Mouse (Mus musculus): Measurements from ENCODE around the gene Mgst2. TPM values are rescaled to one million over a fixed set of nuclear protein-coding genes. Genes with fewer than 3 reads are reported as not detected.

Gene Mgst2
- not detected for total RNA-seq (2021)
- long read RNA-seq, experiment 1, result 0 reads
- long read RNA-seq, experiment 2, result 0 reads

- DNase-seq (ENCODE audit: low spot score in 2 of 2), result no peak
Observed at GRCm38 (mm10) chr3:51660060-51660459, at the start of gene Mgst2. Mgst2 (plus strand) TSS chr3:51660360.

GRCm38 (mm10) chr3:51611972-51612371 lies 48.2 kb upstream of the Mgst2 start:
- peak; percentile 29 to 42 for DNase-seq (ENCODE audit: low spot score in 2 of 2)

- no peak for DNase-seq (ENCODE audit: low spot score in 2 of 2)
Observed at GRCm38 (mm10) chr3:51612398-51613356, 47.5 kb upstream of the Mgst2 start.

- no peak for DNase-seq (ENCODE audit: low spot score in 2 of 2)
Observed at GRCm38 (mm10) chr3:51614278-51614677, 45.9 kb upstream of the Mgst2 start.

- no peak for DNase-seq (ENCODE audit: low spot score in 2 of 2)
Observed at GRCm38 (mm10) chr3:51623956-51624355, 36.2 kb upstream of the Mgst2 start.

GRCm38 (mm10) chr3:51627741-51628140 lies 32.4 kb upstream of the Mgst2 start:
- no peak for DNase-seq (ENCODE audit: low spot score in 2 of 2)

- DNase-seq (ENCODE audit: low spot score in 2 of 2), result no peak
Observed at GRCm38 (mm10) chr3:51628977-51629376, 31.2 kb upstream of the Mgst2 start.

GRCm38 (mm10) chr3:51630746-51631145 lies 29.4 kb upstream of the Mgst2 start:
- no peak for DNase-seq (ENCODE audit: low spot score in 2 of 2)

- DNase-seq (ENCODE audit: low spot score in 2 of 2), result no peak
Observed at GRCm38 (mm10) chr3:51631971-51632370, 28.2 kb upstream of the Mgst2 start.

GRCm38 (mm10) chr3:51634451-51634850 lies 25.7 kb upstream of the Mgst2 start:
- no peak for DNase-seq (ENCODE audit: low spot score in 2 of 2)

GRCm38 (mm10) chr3:51635960-51636359 lies 24.2 kb upstream of the Mgst2 start:
- DNase-seq (ENCODE audit: low spot score in 2 of 2), result no peak

- no peak for DNase-seq (ENCODE audit: low spot score in 2 of 2)
Observed at GRCm38 (mm10) chr3:51636700-51637099, 23.5 kb upstream of the Mgst2 start.

- no peak for DNase-seq (ENCODE audit: low spot score in 2 of 2)
Observed at GRCm38 (mm10) chr3:51637326-51637725, 22.8 kb upstream of the Mgst2 start.

GRCm38 (mm10) chr3:51638260-51638659 lies 21.9 kb upstream of the Mgst2 start:
- no peak for DNase-seq (ENCODE audit: low spot score in 2 of 2)

GRCm38 (mm10) chr3:51645484-51645883 lies 14.7 kb upstream of the Mgst2 start:
- no peak for DNase-seq (ENCODE audit: low spot score in 2 of 2)

- DNase-seq (ENCODE audit: low spot score in 2 of 2), result no peak
Observed at GRCm38 (mm10) chr3:51646301-51646700, 13.9 kb upstream of the Mgst2 start.

- DNase-seq (ENCODE audit: low spot score in 2 of 2), result no peak
Observed at GRCm38 (mm10) chr3:51647356-51647755, 12.8 kb upstream of the Mgst2 start.

GRCm38 (mm10) chr3:51648037-51648664 lies 12.0 kb upstream of the Mgst2 start:
- DNase-seq (ENCODE audit: low spot score in 2 of 2), result peak; percentile 71 to 86

GRCm38 (mm10) chr3:51649426-51649825 lies 10.7 kb upstream of the Mgst2 start:
- DNase-seq (ENCODE audit: low spot score in 2 of 2), result no peak

GRCm38 (mm10) chr3:51649986-51650385 lies 10.2 kb upstream of the Mgst2 start:
- no peak for DNase-seq (ENCODE audit: low spot score in 2 of 2)

GRCm38 (mm10) chr3:51651149-51651548 lies 9.0 kb upstream of the Mgst2 start:
- no peak for DNase-seq (ENCODE audit: low spot score in 2 of 2)

- DNase-seq (ENCODE audit: low spot score in 2 of 2), result peak; percentile 64 to 83
Observed at GRCm38 (mm10) chr3:51652292-51652691, 7.9 kb upstream of the Mgst2 start.

Data from layer of hippocampus, postnatal 14 days (tissue).